Mouse (Mus musculus): ENCODE data around the gene Hbq1b.
"Not testable (repeated sequence)": the region's sequence is repeated elsewhere in the genome, so short reads cannot be mapped to it uniquely, and the experiment has no call there.

Gene Hbq1b

GRCm38 (mm10) chr11:32267964-32268363 is 18.8 kb upstream of the Hbq1b start:
- no peak for DNase-seq (ENCODE audit: low spot score)

- DNase-seq (ENCODE audit: low spot score) = no peak
These were observed 17.8 kb upstream of the Hbq1b start for GRCm38 (mm10) chr11:32268952-32269351.

- DNase-seq (ENCODE audit: low spot score) = no peak
These were observed 15.6 kb upstream of the Hbq1b start for GRCm38 (mm10) chr11:32271178-32271577.

DNA sequence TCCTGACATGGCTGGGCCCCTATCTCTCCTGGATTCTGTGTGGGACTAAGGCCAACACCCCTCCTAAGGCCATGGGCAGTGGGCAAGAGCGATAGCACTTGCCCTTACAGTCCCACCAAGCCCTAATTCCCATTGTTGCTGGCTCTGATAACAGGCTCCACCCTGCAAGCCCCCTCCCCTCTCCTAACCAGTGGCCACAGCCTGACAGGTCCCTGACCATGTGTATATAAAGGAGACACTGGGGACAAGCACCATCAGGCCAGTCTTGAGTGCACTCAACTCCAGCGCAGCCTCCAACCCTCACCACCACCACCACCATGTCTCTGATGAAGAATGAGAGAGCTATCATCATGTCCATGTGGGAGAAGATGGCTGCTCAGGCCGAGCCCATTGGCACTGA is 10.4 kb upstream of the Hbq1b start, which contains the start of gene Hba-x:
Gene Hba-x, plus strand, starts transcription at position 54 of the 400 bp plus-strand sequence.
- DNase-seq (ENCODE audit: low spot score) = no peak

DNA sequence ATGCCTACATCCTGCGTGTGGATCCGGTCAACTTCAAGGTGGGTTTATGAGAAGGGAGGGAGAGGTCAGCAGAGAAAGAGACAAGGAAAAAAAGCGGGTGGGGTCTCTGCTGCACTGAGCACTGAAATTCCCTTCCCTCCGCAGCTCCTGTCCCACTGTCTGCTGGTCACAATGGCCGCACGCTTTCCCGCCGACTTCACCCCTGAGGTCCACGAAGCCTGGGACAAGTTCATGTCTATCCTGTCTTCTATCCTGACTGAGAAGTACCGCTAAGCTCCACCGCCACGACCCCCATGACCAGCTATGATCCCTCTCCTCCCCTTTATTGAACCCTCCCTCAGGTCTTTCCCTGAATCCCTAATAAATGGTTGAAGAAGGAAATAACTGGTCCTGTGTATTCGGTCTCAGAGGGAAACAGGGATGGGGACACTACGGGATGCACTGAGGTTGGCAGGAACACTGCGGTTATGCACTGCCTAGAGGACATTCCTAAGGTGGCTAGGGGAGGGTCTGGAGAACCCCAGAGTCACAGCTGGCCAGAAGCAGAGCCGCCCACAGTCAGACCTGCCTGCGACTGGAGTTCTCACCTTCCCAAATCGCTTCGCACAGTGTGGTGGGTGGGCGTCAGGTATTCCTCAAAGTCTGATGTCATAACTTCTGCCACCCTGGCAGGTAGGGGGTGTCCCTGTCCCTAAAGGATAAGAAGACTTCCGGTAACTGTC is 8.9 kb upstream of the Hbq1b start:
- no peak for DNase-seq (ENCODE audit: low spot score)

GRCm38 (mm10) chr11:32278458-32278957 is 8.3 kb upstream of the Hbq1b start:
- no peak for DNase-seq (ENCODE audit: low spot score)

DNA sequence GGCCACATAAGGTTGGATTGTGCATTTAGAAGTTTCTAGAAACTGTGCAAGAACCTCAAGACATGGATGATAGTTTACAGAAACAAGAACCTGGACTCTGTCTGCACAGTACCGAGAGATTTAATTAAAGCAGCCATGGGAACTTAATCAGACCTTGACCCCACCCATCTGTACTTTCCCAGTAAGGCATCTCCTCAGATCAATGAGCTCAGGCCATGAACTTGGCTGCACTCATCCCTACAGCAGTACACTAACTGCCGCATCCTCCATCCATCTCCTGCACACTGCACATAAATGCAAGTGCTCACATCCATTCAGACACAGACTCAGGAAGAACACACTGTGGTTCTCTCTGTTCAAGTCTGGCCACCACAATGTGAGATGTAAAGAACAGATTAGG is 6.1 kb upstream of the Hbq1b start:
- DNase-seq (ENCODE audit: low spot score) = no peak

DNA sequence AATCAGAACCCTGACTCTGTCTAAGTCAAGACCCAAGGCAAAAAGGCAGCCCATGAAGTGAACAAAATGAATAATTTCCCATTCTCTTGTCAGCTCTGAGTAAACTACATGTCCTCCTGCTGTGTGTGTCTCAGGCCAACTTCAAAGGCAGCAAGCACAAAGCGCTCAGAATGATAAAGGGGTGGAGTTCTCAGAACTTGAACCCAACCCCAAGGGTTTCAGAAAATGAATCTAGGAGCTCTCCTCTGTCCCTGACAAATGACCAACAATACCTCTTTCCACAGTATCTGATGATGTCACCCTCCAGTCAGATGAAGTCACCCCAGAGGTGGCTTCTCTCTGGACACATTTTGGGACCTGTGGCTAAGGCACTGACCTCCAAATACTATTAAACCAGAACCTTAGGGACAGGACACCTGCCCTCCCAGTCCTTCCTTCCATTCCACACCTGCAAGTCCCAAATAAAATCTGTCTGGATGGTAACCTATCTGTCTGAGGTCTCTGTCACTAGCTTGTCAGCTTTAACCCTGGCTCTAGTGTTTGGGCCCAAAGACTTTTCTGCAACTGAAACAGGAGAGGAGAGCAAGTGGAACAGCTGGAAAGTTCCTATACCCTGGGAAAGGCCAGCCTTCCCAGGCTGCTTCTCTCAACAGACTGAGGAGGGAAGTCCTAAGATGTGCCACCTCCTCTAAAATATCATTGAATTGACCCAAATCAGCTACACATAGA is 5.2 kb upstream of the Hbq1b start:
- DNase-seq (ENCODE audit: low spot score) = no peak

DNA sequence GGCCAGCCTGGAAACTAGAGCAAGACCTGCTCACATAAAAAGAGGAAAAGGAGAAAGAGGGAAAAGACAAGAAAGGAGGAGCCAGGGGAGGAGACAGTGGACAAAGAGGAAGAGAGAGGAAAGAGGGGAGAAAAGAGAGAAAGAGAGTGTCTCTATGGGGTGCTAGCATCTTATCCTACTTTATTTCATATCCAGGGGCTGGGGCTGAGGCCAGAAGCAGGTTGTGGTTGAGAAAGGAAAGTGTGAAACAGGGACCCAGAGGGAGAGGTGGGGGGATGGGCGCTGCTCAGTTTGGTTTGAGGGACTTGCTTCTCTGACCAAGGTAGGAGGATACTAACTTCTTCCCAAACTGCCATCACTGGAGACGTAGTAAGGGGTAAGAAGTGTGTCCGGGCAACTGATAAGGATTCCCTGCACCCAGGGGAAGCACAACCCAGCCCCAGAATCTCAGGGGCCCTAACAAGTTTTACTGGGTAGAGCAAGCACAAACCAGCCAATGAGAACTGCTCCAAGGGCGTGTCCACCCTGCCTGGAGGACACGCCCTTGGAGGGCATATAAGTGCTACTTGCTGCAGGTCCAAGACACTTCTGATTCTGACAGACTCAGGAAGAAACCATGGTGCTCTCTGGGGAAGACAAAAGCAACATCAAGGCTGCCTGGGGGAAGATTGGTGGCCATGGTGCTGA is 3.5 kb upstream of the Hbq1b start, which contains the start of gene Hba-a1:
Gene Hba-a1, plus strand, starts transcription at position 421 of the 687 bp plus-strand sequence.
- DNase-seq (ENCODE audit: low spot score) = not testable (repeated sequence)

DNA sequence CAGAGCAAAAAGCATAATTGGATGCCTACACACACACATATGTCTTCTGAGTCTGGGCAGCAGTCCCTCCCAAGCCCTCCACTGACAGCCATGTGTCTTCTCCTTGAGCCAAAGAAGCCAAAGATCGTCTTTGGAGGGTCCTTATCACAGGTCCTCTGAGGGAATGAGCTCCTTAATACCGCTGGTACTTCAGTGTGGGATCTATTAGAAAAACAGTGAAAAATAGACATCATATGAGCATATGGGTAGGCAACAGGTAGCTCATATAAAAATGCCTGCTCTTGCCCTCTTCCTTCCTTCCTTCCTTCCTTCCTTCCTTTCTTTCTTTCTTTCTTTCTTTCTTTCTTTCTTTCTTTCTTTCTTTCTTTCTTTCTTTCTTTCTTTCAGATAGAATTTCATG is 2.2 kb upstream of the Hbq1b start:
- not testable (repeated sequence) for DNase-seq (ENCODE audit: low spot score)

DNA sequence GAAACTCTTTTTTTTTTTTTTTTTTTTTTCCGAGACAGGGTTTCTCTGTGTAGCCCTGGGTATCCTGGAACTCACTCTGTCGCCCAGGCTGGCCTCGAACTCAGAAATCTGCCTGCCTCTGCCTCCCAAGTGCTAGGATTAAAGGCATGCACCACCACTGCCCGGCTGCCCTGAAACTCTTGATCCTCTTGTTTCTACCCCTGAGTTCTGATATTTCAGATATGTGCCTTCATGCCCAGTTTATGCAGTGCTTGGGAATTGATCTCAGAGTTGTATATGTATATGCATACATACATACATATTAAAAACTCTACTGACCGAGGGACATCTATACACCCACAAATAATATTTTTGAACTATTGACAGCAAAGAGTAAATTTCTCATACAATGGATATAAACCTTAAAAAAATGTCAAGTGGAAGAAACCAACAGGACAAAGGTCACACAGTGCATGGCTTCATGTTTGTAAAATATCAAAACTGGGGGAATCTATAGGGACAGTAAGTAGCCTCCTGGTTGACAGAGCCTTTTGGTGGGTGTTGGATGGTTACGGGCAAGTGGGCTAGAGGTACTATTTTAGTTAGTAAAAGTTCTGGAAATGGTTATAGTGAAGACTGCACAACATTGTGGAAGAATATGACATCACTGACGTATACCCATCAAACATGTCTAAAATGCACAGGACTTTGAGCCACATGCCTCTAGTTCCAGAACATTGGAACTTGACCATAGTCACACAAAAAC is 1.6 kb upstream of the Hbq1b start:
- DNase-seq (ENCODE audit: low spot score) = no peak

DNA sequence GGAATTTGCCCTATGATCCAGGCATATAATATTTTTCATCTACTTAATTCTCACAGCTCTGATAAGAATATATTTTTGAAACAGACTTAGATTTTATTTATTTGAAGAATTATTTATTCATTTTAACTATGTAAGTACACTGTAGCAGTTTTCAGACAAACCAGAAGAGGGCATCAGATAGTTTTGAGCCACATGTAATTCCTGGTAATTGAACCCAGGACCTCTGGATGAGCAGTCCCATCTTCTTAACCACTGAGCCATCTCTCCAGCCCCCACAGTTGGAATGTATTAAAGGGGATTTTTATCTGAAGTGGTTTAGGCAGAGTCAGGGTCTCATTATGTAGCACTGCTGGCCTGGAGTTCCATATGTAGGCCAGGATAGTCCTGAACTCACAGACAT is 878 bp upstream of the Hbq1b start:
- DNase-seq (ENCODE audit: low spot score) = not testable (repeated sequence)

GRCm38 (mm10) chr11:32287493-32287825 is 694 bp downstream of the Hbq1b start:
- DNase-seq (ENCODE audit: low spot score) = no peak

DNA sequence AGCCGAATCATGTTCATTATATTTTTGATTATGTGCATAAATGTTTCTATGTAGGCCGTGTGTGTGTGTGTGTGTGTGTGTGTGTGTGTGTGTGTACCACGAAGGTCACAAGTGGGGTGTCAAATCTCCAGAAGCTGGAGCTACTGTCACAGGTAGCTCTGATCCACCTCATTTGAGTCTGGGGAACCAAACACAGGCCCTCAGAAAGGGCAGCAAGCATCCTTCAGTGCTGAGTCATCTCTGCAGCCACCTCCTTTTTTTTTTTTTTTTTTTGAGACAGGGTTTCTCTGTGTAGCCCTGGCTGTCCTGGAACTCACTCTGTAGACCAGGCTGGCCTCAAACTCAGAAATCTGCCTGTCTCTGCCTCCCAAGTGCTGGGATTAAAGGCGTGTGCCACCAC is 6.1 kb downstream of the Hbq1b start:
- DNase-seq (ENCODE audit: low spot score) = not testable (repeated sequence)

DNA sequence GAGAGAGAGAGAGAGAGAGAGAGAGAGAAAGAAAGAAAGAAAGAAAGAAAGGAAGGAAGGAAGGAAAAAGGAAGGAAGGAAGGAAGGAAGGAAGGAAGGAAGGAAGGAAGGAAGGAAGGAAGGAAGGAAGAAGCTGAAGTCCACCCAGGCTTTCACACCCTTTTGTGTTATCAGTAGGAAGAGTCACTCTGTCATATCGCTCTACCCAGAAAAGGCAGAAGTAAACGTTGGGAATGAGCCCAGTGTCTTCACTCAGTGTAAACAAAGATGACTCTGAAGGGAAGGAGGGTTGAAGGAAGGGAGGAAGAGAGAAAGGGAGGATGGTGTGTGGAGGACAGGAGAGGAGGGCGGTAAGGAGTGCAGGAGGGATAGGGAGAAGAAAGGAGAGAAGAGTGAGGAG is 6.7 kb downstream of the Hbq1b start:
- not testable (repeated sequence) for DNase-seq (ENCODE audit: low spot score)

GRCm38 (mm10) chr11:32296203-32296602 is 9.4 kb downstream of the Hbq1b start, which contains the start of gene Hba-a2:
Hba-a2 (plus strand) TSS chr11:32296489.
- DNase-seq (ENCODE audit: low spot score) = not testable (repeated sequence)

DNA sequence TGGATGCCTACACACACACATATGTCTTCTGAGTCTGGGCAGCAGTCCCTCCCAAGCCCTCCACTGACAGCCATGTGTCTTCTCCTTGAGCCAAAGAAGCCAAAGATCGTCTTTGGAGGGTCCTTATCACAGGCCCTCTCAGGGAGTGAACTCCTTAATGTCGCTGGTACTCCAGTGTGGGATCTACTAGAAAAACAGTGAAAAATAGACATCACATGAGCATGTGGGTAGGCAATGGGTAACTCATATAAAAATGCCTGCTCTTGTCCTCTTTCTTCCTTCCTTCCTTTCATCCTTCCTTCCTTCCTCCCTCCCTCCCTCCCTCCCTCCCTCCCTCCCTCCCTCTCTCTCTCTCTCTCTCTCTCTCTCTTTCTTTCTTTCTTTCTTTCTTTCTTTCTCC is 10.7 kb downstream of the Hbq1b start:
- not testable (repeated sequence) for DNase-seq (ENCODE audit: low spot score)

- DNase-seq (ENCODE audit: low spot score) = no peak
These were observed 11.2 kb downstream of the Hbq1b start for GRCm38 (mm10) chr11:32297866-32298531.

- no peak for DNase-seq (ENCODE audit: low spot score)
These were observed 11.8 kb downstream of the Hbq1b start for GRCm38 (mm10) chr11:32298532-32298918.

- DNase-seq (ENCODE audit: low spot score) = peak; percentile 26
These were observed 13.1 kb downstream of the Hbq1b start, which contains the start of gene Hbq1a for GRCm38 (mm10) chr11:32299865-32300264. Hbq1a (plus strand) TSS chr11:32300069.

All from left cerebral cortex, adult 11 months (tissue).